Mouse (Mus musculus): Measurements from ENCODE around the gene Nav3. TPM values are rescaled to one million over a fixed set of nuclear protein-coding genes. Genes with fewer than 3 reads are reported as not detected.

Gene Nav3
- polyA plus RNA-seq, 1 experiment from 2014 or later = 2.1 TPM

DNA sequence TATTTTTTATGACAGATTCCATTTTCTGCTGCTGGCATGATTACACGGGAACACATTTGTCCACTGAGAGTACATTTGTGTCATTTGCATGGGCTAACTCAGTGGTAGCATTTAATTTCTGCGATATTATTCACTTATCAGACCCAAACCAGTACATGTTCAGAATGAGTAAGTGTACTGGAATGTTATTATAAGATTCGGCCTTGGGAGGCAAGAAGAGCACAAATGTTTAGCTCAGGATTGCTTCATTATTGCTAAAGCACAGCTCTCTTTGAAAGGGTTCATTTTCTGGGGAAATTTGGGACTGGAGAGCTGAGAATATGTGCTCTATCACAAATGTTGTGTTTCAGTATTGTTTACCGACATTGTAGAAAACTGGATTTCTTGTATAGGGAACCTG lies 788.6 kb downstream of the Nav3 start:
- Histone ChIP-seq H3K4me1 (0 out of 2 replicates have a peak, but pooled peaks cover 3% of the 10 kb centered on the region), H3K36me3 (no peaks in the 10 kb centered on the region), H3K9ac (no peak overlapping the region), H3K4me2 (no peak overlapping the region), H3K27ac (no peak overlapping the region), H3K27me3 (replicated peaks) (no peaks in the 10 kb centered on the region), H3K9me3 (no peaks in the 10 kb centered on the region), H3K4me3 (replicated peaks) (no peak overlapping the region)
- 79% methylated on average over 4 of the region's 4 CpGs for WGBS
- ATAC-seq (ENCODE audit: insufficient read depth, low FRiP score, low read depth) = no peak

DNA sequence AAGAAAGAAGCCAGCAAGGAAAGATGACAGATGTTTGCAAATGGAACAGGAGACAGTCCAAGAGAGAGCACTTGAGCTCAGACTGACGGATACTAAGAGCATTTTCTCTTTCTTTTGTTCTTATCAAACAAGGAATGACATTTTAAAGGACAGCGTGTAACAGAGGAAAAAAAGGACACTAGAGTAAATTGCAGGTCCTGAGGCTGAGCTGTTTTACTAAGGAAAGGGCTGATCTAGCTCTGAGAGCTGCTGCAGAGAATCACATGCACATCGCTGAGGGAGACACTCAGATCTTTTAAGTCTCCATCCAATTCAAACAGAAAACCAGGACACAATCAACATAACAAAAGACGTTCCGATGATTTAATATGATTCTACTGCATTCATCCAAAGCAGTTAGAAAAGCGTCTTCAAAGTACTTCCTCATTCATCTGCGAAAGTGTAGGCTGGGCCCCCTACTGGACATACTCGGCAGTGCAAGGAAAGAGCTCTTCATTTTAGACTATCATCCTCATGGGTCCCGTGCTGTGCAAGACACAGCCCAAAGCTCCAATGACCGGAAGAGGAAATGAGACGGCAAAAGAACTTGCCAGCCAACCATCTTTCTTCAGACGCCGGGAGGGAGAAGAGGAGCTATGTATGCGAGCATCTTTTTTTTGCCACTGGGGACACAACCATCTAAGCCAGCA lies 791.2 kb downstream of the Nav3 start:
- no peak for ATAC-seq (ENCODE audit: insufficient read depth, low FRiP score, low read depth)
- 32% methylated on average over 14 of the region's 14 CpGs for WGBS
- no peak overlapping the region for H3K4me3 ChIP-seq (replicated peaks)

DNA sequence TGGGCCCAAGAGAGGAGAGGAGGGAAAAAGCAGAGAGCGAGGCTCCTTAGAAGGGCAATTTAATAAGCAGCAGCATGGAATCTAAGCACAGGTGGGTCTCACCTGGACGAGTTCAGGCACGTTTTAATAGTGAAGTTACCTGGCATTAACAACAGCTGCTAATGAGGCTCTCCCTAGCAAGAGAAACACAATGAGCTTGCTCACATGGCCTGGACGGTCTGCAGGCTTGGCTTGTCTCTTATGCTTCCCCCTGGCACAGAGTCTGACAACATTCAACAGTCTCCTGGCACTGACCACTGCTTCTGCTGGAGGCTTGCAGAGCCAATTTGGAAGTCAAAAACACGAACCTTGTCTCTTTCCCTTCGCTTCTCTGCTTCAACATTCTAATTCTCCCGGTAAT lies 804.5 kb downstream of the Nav3 start:
- 49% methylated on average over 7 of the region's 7 CpGs for WGBS

More for the DNA sequence above, 791.2 kb downstream of the Nav3 start:
- no peak overlapping the region for H3K27ac ChIP-seq
- H3K4me2 ChIP-seq = peak overlapping the region; percentile 33; the same call in 1 of the 2 replicates
- H3K4me1 ChIP-seq = 0 out of 2 replicates have a peak, but pooled peaks cover 3% of the 10 kb centered on the region
- no peaks in the 10 kb centered on the region for H3K36me3 ChIP-seq
- H3K9me3 ChIP-seq = no peaks in the 10 kb centered on the region
- no peaks in the 10 kb centered on the region for H3K27me3 ChIP-seq (replicated peaks)
- H3K9ac ChIP-seq = no peak overlapping the region

DNA sequence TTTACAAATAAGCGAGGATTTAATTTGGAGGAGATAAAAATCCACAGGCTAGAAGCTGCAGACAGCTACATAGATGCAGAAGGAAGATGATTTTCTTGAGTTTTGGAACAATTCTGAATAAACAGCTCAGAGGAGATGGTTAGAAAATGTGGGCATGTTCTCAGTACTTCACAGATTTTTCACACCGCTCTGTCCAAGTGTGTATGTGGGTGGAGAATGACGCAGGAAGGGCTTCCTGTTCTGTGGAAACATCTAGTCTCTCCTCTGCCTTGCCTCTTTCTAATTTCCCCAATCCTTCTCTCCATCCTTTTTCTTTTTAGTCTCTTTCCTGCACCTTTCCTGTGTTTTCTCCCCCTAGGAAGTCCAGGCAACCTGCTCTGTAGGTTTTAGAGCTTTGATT lies 812.4 kb downstream of the Nav3 start:
- WGBS = 85% methylated on average over 3 of the region's 3 CpGs
- Histone ChIP-seq H3K36me3 (no peaks in the 10 kb centered on the region), H3K4me1 (no peaks in the 10 kb centered on the region), H3K9ac (no peak overlapping the region), H3K9me3 (no peaks in the 10 kb centered on the region), H3K27me3 (replicated peaks) (no peaks in the 10 kb centered on the region), H3K4me2 (no peak overlapping the region), H3K27ac (no peak overlapping the region), H3K4me3 (replicated peaks) (no peak overlapping the region)
- no peak for ATAC-seq (ENCODE audit: insufficient read depth, low FRiP score, low read depth)

More for the DNA sequence above, 804.5 kb downstream of the Nav3 start:
- H3K36me3 ChIP-seq = no peaks in the 10 kb centered on the region
- no peak overlapping the region for H3K4me3 ChIP-seq (replicated peaks)
- no peak overlapping the region for H3K27ac ChIP-seq
- no peaks in the 10 kb centered on the region for H3K9me3 ChIP-seq
- ATAC-seq (ENCODE audit: insufficient read depth, low FRiP score, low read depth) = no peak
- no peaks in the 10 kb centered on the region for H3K4me1 ChIP-seq
- H3K9ac ChIP-seq = no peak overlapping the region
- H3K4me2 ChIP-seq = no peak overlapping the region
- H3K27me3 ChIP-seq (replicated peaks) = no peaks in the 10 kb centered on the region

DNA sequence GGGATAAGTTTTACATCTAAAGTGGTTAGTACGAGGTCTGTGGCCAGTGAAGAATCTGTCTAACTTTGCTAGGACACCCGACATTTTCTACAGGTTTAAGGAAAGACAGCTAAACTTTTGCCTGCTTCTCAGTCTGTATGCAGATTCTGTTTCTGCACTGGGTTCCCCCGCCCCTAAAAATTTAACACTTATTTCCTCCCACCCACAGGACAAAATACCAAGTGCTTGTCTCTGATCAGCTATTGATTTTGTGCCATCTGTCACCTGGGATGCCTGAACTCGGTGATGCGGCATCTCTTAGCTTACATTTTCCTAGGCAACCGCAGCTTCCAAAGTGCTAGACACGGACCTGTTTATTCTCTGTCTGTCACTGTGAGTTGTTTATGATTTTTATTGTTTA lies 814.2 kb downstream of the Nav3 start:
- H3K9me3 ChIP-seq = no peaks in the 10 kb centered on the region
- no peaks in the 10 kb centered on the region for H3K27me3 ChIP-seq (replicated peaks)
- H3K4me3 ChIP-seq (replicated peaks) = no peak overlapping the region
- no peak for ATAC-seq (ENCODE audit: insufficient read depth, low FRiP score, low read depth)
- no peaks in the 10 kb centered on the region for H3K36me3 ChIP-seq
- WGBS = 56% methylated on average over 7 of the region's 7 CpGs
- no peak overlapping the region for H3K27ac ChIP-seq
- no peaks in the 10 kb centered on the region for H3K4me1 ChIP-seq
- H3K9ac ChIP-seq = no peak overlapping the region
- H3K4me2 ChIP-seq = no peak overlapping the region

GRCm38 (mm10) chr10:109637702-109638101 lies 818.3 kb downstream of the Nav3 start:
- WGBS = 27% methylated on average over 16 of the region's 16 CpGs
- no peaks in the 10 kb centered on the region for H3K9me3 ChIP-seq
- H3K4me3 ChIP-seq (replicated peaks) = no peak overlapping the region
- H3K4me1 ChIP-seq = no peaks in the 10 kb centered on the region
- H3K4me2 ChIP-seq = no peak overlapping the region
- H3K27ac ChIP-seq = no peak overlapping the region
- H3K36me3 ChIP-seq = no peaks in the 10 kb centered on the region
- no peak overlapping the region for H3K9ac ChIP-seq
- no peak for ATAC-seq (ENCODE audit: insufficient read depth, low FRiP score, low read depth)
- H3K27me3 ChIP-seq (replicated peaks) = no peaks in the 10 kb centered on the region
